Mouse (Mus musculus): ENCODE measurements around the gene Slc38a3.

DNA sequence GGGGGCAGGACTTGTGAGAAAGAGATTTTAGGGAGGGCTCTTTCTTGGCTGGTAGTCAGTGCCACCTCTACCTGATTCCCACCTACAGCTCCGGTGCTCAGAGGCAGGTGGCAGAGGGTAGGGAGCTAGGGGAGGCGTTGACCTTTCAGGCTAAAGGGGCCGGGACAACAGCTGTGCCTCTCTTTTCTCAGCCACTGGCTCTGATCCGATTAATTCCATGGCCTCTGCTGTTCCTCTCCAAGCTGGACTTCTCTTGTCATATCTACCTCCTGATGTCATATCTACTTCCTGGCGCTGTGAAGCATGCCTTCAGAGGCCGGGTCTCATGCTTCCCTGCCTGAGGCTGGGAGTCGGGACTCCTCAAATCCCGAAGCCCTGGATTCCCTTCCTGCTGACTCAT is 1.3 kb downstream of the Slc38a3 start:
- no peak for TF ChIP-seq CTCF (IDR thresholded peaks at IDR 0.05; ENCODE audit: control insufficient read depth, insufficient read depth, insufficient replicate concordance, low read depth, low read length)
- no peak for TF ChIP-seq POLR2A (IDR thresholded peaks at IDR 0.05; ENCODE audit: control insufficient read depth, low read depth, low read length)

Data from testis, adult 2 months (tissue).